Mouse (Mus musculus): Measurements from ENCODE around the gene Skiv2l. TPM values are rescaled to one million over a fixed set of nuclear protein-coding genes. Genes with fewer than 3 reads are reported as not detected.

The Skiv2l gene
- total and polyA plus RNA-seq, 2 experiments from 2014 or later = 42.8 to 97.7 TPM

DNA sequence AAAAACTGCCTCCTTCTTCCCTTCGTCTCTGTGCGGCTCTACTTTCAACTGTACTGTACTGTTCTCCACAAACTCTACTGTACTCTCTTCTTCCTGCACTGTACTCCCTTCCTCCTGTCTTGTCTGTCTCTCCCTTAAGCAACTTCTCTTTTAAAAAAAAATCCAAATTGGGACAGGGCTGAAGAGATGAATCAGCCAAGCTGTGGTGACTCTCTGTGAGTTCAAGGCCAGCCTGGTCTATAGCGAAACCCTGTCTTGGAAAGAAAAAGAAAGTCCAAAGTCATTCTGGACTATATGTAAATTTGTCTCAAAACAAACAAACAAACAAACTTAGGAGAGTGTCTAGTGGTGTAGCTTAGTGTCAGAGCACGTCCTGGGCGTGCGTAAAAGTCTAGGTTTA is 24.3 kb upstream of the Skiv2l start:
- H3K9ac ChIP-seq = no peak overlapping the region
- no peaks in the 10 kb centered on the region for H3K36me3 ChIP-seq (ENCODE audit: insufficient read depth)
- H3K9me3 ChIP-seq (ENCODE audit: low read length) = no peaks in the 10 kb centered on the region
- H3K4me3 ChIP-seq (ENCODE audit: low read depth, low read length) = no peak overlapping the region
- no peak for DNase-seq
- H3K4me2 ChIP-seq (ENCODE audit: low read depth) = no peak overlapping the region
- no peak for TF ChIP-seq CTCF (IDR thresholded peaks at IDR 0.05; ENCODE audit: low read depth)
- WGBS = 91% methylated on average over 6 of the region's 6 CpGs
- no peak overlapping the region for H3K27ac ChIP-seq (ENCODE audit: low read depth, low read length)
- H3K27me3 ChIP-seq (ENCODE audit: insufficient read depth, low read length) = no peaks in the 10 kb centered on the region
- ATAC-seq = no peak
- H3K4me1 ChIP-seq (ENCODE audit: insufficient read depth) = no peaks in the 10 kb centered on the region

DNA sequence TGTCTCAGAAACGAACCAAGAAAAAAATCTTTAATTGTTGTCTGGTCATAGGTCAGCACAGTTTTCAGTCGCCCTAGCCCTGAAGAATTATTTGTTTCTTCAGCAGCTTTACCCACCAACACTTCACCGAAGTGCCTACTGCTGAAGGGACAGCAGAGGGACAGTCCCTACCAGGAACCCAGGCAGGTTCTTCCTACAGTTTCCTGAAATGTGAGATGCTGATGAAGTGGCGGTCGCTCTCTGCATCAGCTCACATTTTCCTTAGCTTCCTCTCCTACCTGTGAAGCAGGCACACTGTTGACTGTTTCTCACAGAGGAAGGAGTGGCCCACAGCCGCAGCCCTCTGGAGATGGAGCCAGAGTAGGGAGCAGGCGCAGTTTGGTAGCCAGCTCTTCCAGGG is 16.0 kb upstream of the Skiv2l start:
- no peak overlapping the region for H3K9ac ChIP-seq
- no peak for TF ChIP-seq CTCF (IDR thresholded peaks at IDR 0.05; ENCODE audit: low read depth)
- no peak overlapping the region for H3K4me2 ChIP-seq (ENCODE audit: low read depth)
- WGBS = 64% methylated on average over 7 of the region's 7 CpGs
- H3K27ac ChIP-seq (ENCODE audit: low read depth, low read length) = no peak overlapping the region
- DNase-seq (no peak), ATAC-seq (no peak)
- H3K4me3 ChIP-seq (ENCODE audit: low read depth, low read length) = no peak overlapping the region
- no peaks in the 10 kb centered on the region for H3K27me3 ChIP-seq (ENCODE audit: insufficient read depth, low read length)
- H3K9me3 ChIP-seq (ENCODE audit: low read length) = no peaks in the 10 kb centered on the region
- H3K4me1 ChIP-seq (ENCODE audit: insufficient read depth) = no peaks in the 10 kb centered on the region
- H3K36me3 ChIP-seq (ENCODE audit: insufficient read depth) = no peaks in the 10 kb centered on the region

GRCm38 (mm10) chr17:34862416-34863081 is 12.5 kb upstream of the Skiv2l start, which contains the start of gene Cfb:
Gene Cfb, minus strand, starts transcription at chr17:34862518.
- H3K9me3 ChIP-seq (ENCODE audit: low read length) = no peaks in the 10 kb centered on the region
- no peaks in the 10 kb centered on the region for H3K27me3 ChIP-seq (ENCODE audit: insufficient read depth, low read length)
- H3K36me3 ChIP-seq (ENCODE audit: insufficient read depth) = no peaks in the 10 kb centered on the region
- WGBS = 68% methylated on average over 8 of the region's 8 CpGs
- no peak within 1 kb of the TSS for H3K9ac ChIP-seq
- H3K27ac ChIP-seq (ENCODE audit: low read depth, low read length) = no peak within 1 kb of the TSS
- TF ChIP-seq CTCF (IDR thresholded peaks at IDR 0.05; ENCODE audit: low read depth) = no peak
- H3K4me2 ChIP-seq (ENCODE audit: low read depth) = no peak within 1 kb of the TSS
- DNase-seq (no peak), ATAC-seq (no peak)
- H3K4me3 ChIP-seq (ENCODE audit: low read depth, low read length) = no peak within 1 kb of the TSS
- H3K4me1 ChIP-seq (ENCODE audit: insufficient read depth) = no peaks in the 10 kb centered on the region

GRCm38 (mm10) chr17:34861704-34862415 is 11.8 kb upstream of the Skiv2l start:
- no peaks in the 10 kb centered on the region for H3K4me1 ChIP-seq (ENCODE audit: insufficient read depth)
- H3K4me3 ChIP-seq (ENCODE audit: low read depth, low read length) = no peak overlapping the region
- ATAC-seq (no peak), DNase-seq (no peak)
- no peak overlapping the region for H3K9ac ChIP-seq
- H3K27me3 ChIP-seq (ENCODE audit: insufficient read depth, low read length) = no peaks in the 10 kb centered on the region
- H3K4me2 ChIP-seq (ENCODE audit: low read depth) = no peak overlapping the region
- peaks cover 2% of the 10 kb centered on the region; the same call in 1 of the 2 replicates for H3K36me3 ChIP-seq (ENCODE audit: insufficient read depth)
- no peak overlapping the region for H3K27ac ChIP-seq (ENCODE audit: low read depth, low read length)
- H3K9me3 ChIP-seq (ENCODE audit: low read length) = no peaks in the 10 kb centered on the region
- WGBS = 76% methylated on average over 13 of the region's 13 CpGs
- no peak for TF ChIP-seq CTCF (IDR thresholded peaks at IDR 0.05; ENCODE audit: low read depth)

DNA sequence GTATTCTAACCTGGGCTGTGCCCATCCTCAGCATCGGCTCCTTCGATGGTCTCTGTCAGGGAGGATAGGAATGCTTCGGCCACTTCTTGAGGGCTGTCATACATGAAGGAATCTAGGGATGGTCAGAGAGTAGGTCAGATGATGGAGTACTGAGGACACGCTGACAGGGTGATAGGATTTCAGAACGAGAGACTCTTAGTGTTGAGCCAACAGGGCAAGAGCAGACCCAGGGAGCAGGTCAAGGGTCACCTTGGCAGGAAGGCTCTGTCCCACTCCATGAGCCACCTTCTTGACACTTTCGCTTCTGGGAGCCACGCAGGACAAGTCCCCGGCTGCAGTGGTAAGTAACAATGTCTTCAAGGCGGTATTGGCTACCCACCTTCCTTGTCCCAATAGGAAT is 10.5 kb upstream of the Skiv2l start:
- ATAC-seq (no peak), DNase-seq (no peak)
- no peaks in the 10 kb centered on the region for H3K27me3 ChIP-seq (ENCODE audit: insufficient read depth, low read length)
- TF ChIP-seq CTCF (IDR thresholded peaks at IDR 0.05; ENCODE audit: low read depth) = no peak
- H3K4me1 ChIP-seq (ENCODE audit: insufficient read depth) = no peaks in the 10 kb centered on the region
- H3K9ac ChIP-seq = no peak overlapping the region
- no peak overlapping the region for H3K4me3 ChIP-seq (ENCODE audit: low read depth, low read length)
- H3K36me3 ChIP-seq (ENCODE audit: insufficient read depth) = peaks cover 15% of the 10 kb centered on the region
- H3K4me2 ChIP-seq (ENCODE audit: low read depth) = no peak overlapping the region
- WGBS = 90% methylated on average over 9 of the region's 9 CpGs
- H3K9me3 ChIP-seq (ENCODE audit: low read length) = no peaks in the 10 kb centered on the region
- H3K27ac ChIP-seq (ENCODE audit: low read depth, low read length) = no peak overlapping the region

- no peaks in the 10 kb centered on the region for H3K27me3 ChIP-seq (ENCODE audit: insufficient read depth, low read length)
- H3K9ac ChIP-seq = no peak overlapping the region
- H3K4me3 ChIP-seq (ENCODE audit: low read depth, low read length) = no peak overlapping the region
- peaks cover 34% of the 10 kb centered on the region for H3K36me3 ChIP-seq (ENCODE audit: insufficient read depth)
- no peaks in the 10 kb centered on the region for H3K9me3 ChIP-seq (ENCODE audit: low read length)
- no peak for DNase-seq
- TF ChIP-seq CTCF (IDR thresholded peaks at IDR 0.05; ENCODE audit: low read depth) = no peak
- no peak overlapping the region for H3K4me2 ChIP-seq (ENCODE audit: low read depth)
- no peak overlapping the region for H3K27ac ChIP-seq (ENCODE audit: low read depth, low read length)
- ATAC-seq = no peak
- WGBS = 85% methylated on average over 4 of the region's 4 CpGs
- H3K4me1 ChIP-seq (ENCODE audit: insufficient read depth) = no peaks in the 10 kb centered on the region
Observed at GRCm38 (mm10) chr17:34858670-34859069, 8.7 kb upstream of the Skiv2l start.

- WGBS = 30% methylated on average over 3 of the region's 3 CpGs
- peak; percentile 44 for DNase-seq
- Histone ChIP-seq H3K36me3 (ENCODE audit: insufficient read depth) (peaks cover 50% of the 10 kb centered on the region), H3K4me2 (ENCODE audit: low read depth) (no peak overlapping the region), H3K9ac (no peak overlapping the region), H3K4me1 (ENCODE audit: insufficient read depth) (0 out of 2 replicates have a peak, but pooled peaks cover 5% of the 10 kb centered on the region), H3K9me3 (ENCODE audit: low read length) (no peaks in the 10 kb centered on the region), H3K4me3 (ENCODE audit: low read depth, low read length) (no peak overlapping the region), H3K27ac (ENCODE audit: low read depth, low read length) (no peak overlapping the region), H3K27me3 (ENCODE audit: insufficient read depth, low read length) (no peaks in the 10 kb centered on the region)
- ATAC-seq = no peak
- peak; percentile 71 for TF ChIP-seq CTCF (IDR thresholded peaks at IDR 0.05; ENCODE audit: low read depth)
Observed at GRCm38 (mm10) chr17:34855825-34856224, 5.8 kb upstream of the Skiv2l start.

Data from forebrain, postnatal 0 days (tissue).